Mouse (Mus musculus) cerebral cortex, adult 2 months (tissue): ENCODE measurements around the gene Napepld.

Source experiments
- WGBS: fragments of 180-500 bp; shearing (Covaris S2); methylation state at CpG from one replicate; pipeline ENCODE4 v1.1.7; 2018; 5-methylcytosine and 5-hydroxymethylcytosine counted together

The Napepld gene

GRCm38 (mm10) chr5:21667191-21668137 lies 33.7 kb downstream of the Napepld start:
- 75% methylated on average over 8 of the region's 8 CpGs for WGBS

DNA sequence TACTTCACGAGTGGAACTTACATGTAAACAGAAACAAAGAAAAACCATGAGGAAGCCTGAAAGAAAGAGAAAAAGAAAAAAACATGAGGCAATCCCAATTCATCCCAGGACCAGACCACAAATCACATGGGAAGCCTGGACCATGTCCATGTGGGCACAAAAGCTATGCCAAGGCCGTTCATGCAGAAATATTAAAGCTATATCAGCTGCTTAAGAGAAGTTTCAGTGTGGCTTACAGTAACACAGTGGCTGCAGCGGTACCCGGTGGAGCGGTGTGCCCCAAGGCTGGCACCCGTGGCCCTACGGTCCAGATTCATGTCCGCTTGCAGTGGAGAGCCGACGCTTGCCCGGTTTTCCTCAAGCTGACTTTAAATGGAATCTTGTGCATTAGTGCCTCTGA lies 38.1 kb downstream of the Napepld start:
- WGBS: 77% methylated on average over 11 of the region's 11 CpGs

DNA sequence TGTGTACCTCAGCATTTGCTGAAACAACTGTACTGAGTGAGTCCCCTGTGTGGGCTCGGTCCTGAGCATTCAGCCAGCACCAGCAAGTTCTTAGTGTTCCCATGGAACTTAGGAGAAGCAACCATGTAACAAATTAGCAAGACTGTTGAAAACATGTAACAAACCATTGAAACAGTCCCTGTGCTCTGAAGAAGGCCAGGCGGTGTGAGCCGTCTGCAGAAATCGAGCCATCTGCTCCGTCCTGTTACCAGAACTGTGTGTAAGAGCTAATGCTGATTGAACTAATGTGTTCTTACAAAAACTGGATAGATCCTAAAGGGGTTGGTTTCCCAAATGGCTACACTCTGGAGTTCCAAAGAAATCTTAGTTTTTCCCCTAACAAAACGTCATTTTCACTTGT lies 40.3 kb downstream of the Napepld start:
- WGBS: 53% methylated on average over 6 of the region's 6 CpGs

DNA sequence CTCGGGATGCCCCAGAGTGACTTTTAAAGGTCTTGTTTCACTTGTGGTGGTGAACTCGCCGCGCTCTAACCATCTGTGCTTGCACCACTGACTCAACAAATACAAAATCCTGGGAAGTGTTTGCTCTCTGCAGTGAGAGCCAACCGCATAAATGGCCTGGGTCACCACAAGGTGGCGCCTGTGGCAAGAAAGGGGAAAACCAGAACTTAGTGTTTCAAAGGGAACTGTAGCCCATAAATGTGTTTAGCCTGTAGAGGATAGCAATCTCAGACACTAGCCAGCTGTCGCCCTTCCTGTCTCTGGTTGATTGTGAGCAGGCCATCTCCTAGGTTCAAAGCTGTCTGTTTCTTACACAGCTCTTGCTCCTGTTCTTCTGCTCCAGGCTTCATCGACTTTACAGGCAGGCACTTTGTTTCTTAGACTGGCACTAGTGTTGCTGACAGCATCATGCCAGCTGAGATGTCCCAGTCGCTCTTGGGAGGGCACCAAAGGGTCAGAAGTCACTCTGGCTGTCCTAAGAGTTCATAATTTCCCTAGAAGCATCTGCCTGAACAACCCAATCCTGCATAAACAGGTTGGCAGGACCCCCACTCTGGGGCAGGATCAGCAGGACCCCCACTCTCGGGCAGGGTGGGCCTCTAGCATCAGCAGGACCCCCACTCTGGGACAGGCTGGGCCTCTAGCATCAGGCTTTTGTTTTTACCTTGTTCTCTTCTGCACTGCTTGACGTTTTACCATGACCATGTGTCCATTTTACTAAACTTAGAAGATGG lies 42.4 kb downstream of the Napepld start:
- WGBS: 40% methylated on average over 11 of the region's 11 CpGs

GRCm38 (mm10) chr5:21658038-21658437 lies 43.2 kb downstream of the Napepld start:
- WGBS: 61% methylated on average over 6 of the region's 6 CpGs

DNA sequence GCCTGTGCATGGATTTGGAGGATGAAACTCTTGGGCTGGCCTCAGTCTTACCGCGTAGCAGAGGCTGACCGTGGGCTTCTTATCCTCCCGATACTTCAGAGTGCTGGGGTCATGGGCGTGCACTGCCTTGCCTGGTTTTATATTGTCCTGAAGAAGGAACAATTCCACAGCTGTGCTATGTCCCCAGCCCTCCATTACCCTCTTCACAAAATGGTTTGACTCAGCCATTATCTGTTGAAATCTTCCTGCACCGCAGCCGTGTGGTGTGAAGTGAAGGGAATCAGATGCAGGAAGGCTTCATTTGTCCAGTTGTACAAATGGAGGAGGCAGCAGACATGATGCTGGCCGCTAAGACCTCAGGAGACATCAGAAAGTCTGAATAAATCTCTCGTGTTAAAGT lies 44.3 kb downstream of the Napepld start:
- WGBS: 92% methylated on average over 9 of the region's 9 CpGs

DNA sequence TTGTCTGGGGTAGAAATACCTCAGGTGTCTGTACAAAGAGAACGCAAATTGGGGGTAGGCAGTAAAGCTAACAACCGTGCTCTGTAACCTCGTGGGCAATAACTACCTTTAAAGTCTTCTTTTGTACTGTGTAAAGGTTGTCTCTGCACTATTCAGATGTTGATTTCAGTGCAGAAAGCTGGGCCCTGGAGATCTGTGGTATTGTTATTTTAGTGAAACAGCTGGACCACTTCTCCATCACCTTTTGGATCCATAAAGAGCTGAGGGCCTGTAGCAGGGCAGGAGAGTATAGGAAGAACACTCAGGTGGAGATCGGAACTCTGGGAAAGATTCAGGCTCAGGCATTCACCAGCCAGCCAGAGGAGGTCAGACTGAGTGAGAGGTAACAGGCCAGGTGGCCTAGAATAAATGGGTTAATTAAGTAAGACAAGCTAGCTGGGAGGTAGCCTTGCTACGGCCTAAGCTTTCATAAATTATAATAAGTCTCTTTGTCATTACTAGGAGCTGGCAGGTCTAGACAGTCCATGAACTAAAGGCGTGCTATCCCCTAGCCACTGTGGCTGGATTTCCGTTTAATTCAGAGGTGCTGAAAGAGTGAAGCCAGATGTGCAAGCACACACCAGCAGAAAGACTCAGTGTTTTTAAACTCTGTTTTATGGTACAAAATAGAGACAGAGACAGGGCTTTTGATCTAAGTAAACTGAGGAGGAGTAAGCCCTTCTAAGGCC lies 49.1 kb downstream of the Napepld start:
- WGBS: 87% methylated on average over 7 of the region's 7 CpGs

- WGBS: 88% methylated on average over 2 of the region's 2 CpGs
Observed at GRCm38 (mm10) chr5:21650736-21651135, 50.5 kb downstream of the Napepld start.

DNA sequence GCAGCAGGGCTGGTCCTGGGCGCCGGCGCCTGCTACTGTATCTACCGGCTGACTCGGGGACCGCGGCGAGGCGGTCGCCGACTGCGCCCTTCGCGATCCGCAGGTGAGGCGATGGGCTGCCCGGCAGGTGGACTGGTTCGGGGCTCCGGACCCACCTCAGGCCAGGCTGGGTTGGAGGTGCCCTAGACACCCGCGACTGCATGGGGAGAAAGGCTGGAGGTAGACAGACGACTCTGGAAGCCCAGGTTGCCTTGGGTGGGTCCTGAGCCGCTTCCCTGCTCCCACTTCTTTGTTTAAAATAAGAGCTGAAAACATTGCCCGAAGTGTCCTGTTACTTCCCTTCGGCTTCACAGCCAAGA lies 55.1 kb downstream of the Napepld start:
- WGBS: under 1% methylated on average over 25 of the region's 25 CpGs

- under 1% methylated on average over 40 of the region's 40 CpGs for WGBS
Observed at GRCm38 (mm10) chr5:21645439-21646132, 55.6 kb downstream of the Napepld start, which contains the start of the genes Fbxl13 and Armc10. Gene Fbxl13 (minus strand): TSS chr5:21645634. Gene Armc10 (plus strand): TSS chr5:21645813.

DNA sequence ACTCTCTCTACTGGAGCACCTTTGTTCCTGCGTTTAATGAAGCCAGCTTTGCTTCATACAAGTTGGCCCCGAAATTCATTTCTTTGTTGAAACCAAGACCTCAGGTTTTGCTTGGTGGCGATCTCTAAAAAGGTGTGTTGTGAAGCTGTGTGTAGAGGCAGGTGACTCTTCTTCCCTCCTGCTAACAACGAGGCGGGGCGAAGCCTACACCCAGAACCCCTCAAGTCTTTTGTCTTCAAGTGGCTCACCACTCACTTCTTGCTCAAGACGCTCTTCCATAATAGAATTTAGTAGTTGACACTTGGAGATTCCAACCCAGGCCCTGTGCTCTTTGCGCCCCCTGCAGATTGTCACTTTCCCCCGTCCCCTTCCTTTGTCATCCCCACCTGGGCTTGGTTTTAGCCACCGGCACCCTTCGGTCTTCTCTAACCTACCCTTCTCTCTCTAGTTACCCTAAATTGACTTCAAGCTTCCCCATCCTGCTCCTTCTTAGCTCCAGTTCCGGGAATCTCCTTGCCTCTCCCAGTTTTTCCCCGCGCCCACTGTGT lies 56.2 kb downstream of the Napepld start:
- 19% methylated on average over 14 of the region's 14 CpGs for WGBS

DNA sequence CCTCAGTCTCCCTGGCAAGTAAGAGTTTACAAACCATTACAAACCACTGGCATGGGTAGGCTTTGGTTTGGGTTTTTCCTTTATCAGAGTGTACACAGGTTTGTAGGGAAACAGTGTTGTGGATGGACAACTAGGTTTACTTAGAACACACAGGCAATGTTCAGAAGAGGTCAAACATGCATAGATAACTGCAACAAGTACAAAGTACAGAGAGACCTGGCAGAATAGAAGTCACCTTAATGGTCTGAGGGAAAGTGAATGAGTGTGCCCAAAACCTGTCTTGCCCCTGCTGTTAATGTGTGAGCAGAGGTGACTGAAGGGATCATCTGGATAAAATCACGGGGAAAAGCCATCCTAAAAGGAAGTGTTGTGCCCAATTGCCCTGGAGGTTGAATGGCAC lies 57.6 kb downstream of the Napepld start:
- whole genome bisulfite sequencing: 81% methylated on average over 1 of the region's 1 CpGs

DNA sequence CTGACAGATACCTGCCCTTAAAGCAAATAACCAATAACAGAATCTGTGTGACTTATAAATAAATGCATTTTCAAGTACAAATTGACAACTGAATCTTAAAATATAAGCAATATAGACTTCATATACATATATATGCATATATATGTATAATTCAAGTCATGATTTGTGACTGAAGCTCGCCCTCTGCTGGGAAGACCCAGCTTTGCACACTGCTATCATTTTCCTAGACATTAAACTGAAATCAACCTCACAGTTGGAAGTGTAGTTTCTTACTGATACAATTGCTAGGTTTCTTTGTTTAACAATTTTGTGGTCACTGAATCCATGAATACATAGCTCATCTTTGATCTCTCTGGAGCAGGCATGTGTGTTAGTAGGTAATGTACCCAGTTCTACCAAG lies 60.2 kb downstream of the Napepld start:
- 0% methylated on average over 1 of the region's 1 CpGs for WGBS

DNA sequence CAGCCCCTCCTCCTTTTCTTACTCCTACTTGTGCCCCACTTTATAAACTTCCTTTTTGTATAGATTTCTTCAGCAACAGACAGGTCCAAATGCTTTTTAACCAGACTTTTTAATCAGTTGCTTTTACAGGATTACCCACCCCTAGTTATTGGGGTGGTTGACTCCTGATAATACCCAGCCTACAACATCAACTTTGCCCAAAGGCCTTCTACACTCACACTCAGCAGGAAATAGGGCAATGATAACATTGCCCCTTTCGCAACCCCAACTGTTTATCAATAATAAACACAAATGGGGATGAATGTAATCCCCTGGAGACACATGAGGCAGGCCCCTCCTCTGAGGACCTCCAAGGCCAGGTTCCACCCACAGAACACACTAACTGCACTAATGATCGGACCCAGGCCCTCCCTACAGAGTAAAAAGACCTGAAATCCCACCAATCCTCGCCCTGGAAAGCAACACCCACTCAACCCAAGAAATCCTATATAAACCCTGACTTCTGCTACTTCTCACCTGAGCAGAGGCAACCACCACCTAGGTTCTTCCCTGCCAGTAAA lies 84.7 kb downstream of the Napepld start:
- WGBS: 88% methylated on average over 3 of the region's 3 CpGs

DNA sequence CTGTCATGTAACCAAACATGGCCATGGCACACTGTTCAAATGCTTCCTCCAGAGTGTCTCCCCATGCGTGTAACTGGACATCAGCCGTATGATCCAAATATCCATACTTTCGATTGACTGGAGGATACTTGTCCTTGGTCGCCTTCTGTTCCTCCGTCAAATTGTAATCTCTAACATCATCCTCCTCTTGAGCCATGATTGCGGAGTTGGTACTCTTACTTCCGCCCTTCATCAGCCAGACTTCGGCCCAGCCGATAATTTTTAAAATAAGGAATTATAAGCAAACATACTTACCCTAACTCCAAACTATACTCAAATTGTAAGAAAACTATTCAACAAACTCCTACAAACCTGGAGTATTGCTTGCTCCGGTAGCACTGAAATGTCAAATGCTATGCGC lies 86.9 kb downstream of the Napepld start:
- 98% methylated on average over 11 of the region's 11 CpGs for WGBS
